Mouse (Mus musculus) erythroblast, embryonic 14.5 days (primary cell): ENCODE measurements around the gene Kcna4.

Experiments used
- GATA1 ChIP-seq: IDR thresholded peaks from 2 replicates; pipeline ENCODE4 v1.6.1; 2012; ENCODE audit warnings: low read length, inconsistent platforms, mixed read lengths
- TAL1 ChIP-seq: IDR thresholded peaks from 3 replicates; pipeline ENCODE4 v1.6.1; 2012; ENCODE audit warnings: low read length, inconsistent platforms, mixed read lengths

- TF ChIP-seq GATA1: no peak
- TF ChIP-seq TAL1: no peak
These were observed 36.8 kb downstream of the Kcna4 start for GRCm38 (mm10) chr2:107327276-107327675.
